Mouse (Mus musculus) liver (tissue): ENCODE results near the gene Idh3b.
A peak's percentile ranks its signal among the peaks of the same experiment; 100 is the strongest.

Experiments
- DNase-seq: peaks from one replicate; pipeline ENCODE4 v3.0.0-alpha.2; 2020; ENCODE audit warnings: mixed read lengths

The Idh3b gene

DNA sequence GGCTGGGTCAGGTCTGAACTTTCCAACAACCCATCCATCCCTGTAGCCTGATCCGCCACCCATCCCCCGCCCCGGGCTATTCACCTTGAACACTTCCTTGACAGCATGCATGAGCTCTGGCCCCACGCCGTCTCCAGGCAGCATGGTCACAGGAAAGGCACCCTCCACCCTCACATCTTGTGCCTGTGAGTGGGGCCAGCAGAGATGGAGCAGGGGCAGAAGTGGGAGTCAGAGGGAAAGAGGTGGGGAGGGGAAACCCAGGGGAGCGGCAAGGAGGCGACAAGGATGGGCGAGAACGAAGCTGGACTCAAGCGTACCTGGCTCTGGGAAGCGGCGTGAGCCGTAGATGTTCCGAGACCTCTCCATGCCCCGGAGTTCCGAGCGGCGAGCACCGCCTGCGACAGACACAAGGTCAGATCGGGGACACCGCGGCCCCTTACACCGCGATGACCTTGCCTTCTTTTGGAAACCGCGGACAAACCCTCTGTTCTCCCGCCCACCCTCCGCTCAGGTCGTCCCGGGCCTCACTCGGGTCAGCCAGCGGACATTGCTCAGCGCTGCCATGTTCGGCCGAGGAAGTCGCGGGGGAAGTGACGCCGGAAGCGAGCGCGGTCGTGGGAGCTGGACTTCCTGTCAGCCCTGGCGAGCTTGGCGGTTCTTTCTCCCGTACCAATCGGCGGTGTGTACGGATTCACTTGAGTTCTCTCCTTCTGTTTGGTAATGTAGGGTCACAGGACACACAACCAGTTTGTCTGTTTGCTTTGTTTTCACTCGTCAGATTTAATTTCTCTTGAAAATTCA lies at the start of gene Idh3b:
TSS of gene Idh3b (minus strand) at position 694 of the 801 bp plus-strand sequence.
- peak; percentile 88 for DNase-seq

DNA sequence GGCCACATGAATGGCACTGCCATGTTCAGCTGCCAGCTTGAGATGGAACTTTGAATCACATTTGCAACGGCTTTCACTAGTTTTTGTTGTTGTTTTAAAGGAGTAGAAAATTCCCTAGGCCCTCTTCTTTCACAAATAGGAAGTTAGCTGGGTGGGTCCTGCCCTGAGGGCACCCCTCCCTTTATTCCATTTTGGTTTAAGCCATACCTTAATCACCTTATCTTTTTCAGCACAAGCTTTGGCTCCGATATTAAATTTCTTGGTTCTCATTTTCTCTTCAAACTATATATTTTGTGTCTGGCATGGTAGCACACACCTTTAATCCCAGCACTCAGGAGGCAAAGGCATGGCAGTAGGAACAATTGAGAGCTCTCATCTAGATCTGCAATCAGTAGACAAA lies 45.2 kb upstream of the Idh3b start:
- no peak for DNase-seq

GRCm38 (mm10) chr2:130327057-130327456 lies 42.7 kb upstream of the Idh3b start:
- DNase-seq, result no peak

- no peak for DNase-seq
Measured at GRCm38 (mm10) chr2:130303014-130303413, 18.7 kb upstream of the Idh3b start.

DNA sequence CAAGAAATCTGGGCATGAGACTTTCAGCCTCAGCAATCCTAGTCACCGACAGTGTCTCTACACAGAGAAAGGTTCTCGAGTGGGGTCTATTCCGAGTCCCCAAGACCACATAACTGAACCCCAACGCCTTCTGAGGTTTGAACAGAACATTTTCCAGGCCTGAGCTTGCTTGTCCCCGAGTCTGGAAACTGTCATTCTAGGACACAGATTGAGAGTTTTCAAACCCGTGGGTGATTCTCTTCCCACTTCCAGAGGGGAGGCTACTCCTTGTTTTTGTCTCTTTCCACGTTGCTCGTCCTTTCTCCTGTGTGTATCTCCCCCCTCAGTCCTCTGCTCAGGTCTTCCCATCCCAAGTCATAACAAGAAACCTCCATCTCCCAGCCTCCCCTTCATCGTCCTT lies 13.2 kb upstream of the Idh3b start:
- DNase-seq, result no peak

GRCm38 (mm10) chr2:130296134-130296745 lies 11.9 kb upstream of the Idh3b start:
- no peak for DNase-seq

DNA sequence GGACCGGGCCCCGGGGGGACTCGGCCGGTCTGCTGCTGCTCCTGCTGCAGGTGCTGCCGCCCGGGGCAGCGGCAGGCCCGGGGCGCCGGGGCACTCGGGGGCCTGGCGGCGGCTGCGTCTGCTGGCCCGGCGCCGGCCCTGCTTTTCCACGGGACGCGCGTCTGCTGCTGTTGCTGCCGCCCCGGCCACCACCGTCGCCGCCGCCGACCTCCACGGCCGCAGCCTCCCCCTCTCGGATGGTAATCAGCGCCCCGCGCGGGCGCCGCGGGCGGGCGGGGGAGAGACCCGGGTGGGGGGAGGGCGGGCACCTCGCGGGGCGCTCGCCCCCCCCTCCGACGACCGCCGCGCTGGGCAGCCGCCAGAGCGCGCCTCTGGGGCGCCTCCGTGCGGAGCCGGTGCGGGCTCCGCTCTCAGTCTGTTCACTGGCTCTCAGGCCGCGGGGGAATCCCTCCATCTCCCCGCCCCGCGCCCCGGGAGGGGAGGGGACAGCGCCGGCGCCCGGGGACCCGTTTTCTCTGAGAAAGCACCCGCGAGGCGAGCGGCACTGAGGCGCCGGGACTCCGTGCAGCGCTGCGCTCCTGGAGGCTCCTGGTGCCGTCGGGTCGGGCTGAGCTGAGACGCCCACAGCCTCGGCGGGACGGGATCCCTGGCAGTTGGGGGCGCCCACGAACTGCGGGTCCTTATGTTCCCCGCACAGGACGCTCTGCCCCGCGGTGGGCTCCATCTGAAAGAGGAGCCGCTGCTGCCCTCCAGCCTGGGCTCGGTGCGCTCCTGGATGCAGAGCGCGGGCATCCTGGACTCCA lies 11.2 kb upstream of the Idh3b start:
- DNase-seq, result no peak

DNA sequence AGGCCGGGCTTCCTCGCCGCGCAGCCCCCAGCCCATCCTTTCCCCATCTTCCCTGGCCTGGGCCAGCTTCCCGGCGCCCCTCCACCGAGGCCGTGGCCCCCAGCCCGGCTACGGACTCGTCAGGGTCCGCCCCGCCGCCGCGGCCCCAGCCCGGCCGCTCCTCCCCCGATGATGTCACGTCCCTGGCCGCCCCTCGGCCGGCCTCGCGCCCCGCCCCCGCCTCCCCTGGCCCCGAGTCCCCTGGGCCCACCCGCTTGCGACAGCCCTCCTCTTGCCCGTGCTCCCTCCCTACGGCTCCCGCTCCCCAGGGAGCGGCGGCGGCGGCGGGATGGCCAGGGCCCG lies 10.6 kb upstream of the Idh3b start, which contains the start of gene Ebf4:
TSS of gene Ebf4 (plus strand) at position 234 of the 342 bp plus-strand sequence.
- peak; percentile 60 for DNase-seq

DNA sequence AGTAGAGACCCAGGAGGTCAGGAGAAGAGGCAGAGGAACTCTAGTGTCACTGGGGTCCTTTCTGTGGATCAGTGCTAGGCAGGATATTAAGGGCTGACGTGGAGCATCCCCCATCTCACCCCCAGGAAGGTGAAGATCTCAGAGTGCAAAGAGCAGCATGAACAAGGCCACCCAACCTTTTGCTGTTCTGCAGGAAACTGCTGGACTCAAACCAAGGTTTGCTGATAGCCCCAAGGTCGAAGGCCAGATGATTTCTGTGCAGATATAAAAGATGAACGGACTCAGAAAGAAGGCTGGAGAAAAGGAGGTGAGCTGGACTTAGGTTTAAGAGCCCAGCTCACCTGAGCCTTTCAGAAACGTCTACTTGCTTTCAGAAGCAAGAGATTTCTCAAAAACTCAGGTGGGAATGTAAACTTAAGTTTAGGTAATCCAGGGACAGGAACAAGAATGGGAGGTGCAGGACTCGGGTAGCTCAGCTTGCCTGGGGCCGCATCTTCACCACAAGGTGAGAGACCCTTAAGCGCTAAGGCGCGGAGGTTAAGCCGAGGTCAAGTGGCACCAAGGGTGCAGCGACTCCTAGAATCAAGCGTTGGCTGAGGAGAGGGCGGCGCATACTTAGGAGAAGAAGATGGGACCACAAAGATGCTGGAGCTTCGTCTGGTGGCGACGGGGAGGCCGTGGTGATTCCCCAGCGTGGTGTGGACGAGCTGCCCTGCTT lies 10.0 kb upstream of the Idh3b start:
- DNase-seq, result no peak

DNA sequence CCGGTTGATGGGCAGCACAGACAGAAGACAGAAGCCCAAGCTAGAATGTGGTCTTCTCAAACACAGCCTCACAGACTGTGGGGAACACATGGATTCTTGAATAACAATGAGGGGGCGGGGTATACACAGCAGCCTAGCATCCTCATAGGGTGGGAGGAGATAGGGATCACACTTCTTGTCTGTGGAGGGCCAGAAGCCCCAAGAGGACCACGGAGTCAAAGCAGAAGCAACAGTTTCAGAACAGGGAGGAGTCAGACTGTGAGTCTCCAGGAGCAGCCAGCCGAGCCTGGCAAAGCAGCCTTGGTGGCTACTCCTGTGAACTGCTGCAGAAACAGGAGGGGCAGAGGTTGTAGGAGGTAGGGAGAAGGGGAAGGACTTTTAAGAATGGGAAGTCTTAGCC lies 9.1 kb upstream of the Idh3b start:
- DNase-seq, result no peak

DNA sequence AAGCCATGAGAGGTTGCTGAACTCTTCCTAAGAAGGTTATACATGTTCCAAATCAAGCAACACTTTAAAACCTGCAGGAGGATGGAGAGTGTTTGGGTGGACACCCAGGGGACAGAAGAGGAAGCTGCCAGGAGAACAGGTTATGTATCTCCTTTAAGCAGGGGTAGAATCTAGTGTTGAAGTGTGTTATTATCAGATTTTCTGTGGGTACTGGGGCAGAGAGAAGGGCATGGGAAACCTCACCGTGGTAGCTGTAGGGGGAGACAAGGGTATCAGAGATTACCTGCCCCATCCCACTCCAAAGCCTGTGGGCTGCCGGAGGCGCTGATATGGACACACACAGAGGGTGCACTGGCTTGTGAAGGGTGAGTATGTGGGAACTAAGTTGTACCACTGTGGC lies 8.7 kb upstream of the Idh3b start:
- DNase-seq, result no peak

DNA sequence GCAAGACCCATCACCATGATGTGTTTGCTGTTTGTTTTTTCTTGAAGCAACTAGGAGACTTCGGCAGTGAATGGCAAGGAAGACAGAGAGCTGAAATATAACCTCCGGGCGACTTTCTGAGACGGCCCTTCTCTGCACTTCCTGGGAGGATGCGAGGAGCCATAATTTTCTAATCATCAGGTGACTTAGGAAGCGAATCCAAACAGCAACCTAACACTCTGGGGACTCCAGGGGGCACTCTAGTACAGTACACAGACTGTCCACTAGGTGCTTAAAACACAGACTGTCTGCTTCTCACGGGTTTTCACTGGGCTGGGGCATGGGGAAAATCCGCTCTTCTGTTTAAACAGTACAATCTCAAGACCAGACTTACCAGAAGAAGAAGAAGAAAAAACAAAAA lies 7.1 kb upstream of the Idh3b start:
- DNase-seq, result peak; percentile 49

DNA sequence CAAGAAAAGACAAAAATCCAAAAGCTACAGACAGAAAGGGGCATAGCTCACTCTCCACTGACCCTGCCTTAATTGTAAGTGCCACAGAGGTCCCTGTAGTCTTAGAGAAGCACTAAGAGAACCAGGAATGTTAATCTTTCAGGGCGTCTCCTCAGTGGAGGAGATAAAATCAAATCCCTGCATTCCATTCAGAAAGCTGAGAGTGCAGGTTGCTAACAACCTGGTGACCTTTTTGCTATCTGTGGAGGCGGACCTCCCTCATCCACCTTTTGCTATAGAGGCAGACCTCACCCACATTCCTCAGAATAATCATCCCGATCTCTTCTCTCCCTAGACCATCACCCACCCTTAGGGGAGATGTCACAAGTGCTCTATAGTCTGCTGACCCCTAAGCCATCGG lies 4.7 kb upstream of the Idh3b start:
- DNase-seq, result no peak

- DNase-seq, result no peak
Measured at GRCm38 (mm10) chr2:130280818-130281217, 3.5 kb downstream of the Idh3b start.

GRCm38 (mm10) chr2:130280224-130280623 lies 4.1 kb downstream of the Idh3b start:
- DNase-seq, result no peak

DNA sequence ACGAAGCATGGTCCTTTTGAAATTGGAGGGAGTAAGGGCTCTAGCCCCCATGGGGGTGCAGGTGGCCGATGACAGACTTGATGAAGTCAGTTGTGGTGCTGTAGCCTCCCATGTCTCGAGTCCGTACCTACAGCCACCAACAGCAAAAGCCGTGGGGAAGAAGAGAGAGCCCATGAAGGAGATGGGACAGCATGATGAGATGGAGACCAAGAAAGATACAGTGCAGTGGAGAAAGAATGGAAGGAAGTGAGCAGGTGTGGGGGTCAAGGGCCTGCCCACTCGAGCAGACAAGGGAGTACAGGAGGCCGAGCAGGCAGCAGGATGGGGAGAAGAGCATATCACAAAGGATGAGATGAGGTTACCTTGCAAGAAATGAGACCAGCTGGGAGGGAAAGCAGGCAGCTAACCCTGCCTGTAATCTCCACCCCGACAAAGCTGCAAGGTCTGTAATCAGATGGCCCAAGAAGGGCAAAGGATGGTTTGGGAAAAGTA lies 4.7 kb downstream of the Idh3b start:
- no peak for DNase-seq

DNA sequence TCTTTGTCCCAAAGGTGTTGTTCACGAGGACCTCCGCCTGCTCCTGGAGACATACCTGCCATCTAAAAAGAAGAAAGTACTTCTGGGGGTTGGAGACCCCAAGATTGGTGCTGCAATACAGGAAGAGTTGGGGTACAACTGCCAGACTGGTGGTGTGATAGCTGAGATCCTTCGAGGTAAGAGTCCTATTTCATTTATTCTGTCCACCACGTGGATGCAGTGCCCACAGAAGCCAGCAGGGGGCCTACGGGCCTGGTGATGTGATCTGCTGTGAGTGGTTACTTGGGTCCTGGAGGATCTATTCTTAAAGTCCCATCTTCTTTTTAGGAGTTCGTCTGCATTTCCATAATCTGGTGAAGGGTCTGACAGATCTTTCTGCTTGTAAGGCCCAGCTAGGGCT lies 8.7 kb downstream of the Idh3b start:
- peak; percentile 85 for DNase-seq

DNA sequence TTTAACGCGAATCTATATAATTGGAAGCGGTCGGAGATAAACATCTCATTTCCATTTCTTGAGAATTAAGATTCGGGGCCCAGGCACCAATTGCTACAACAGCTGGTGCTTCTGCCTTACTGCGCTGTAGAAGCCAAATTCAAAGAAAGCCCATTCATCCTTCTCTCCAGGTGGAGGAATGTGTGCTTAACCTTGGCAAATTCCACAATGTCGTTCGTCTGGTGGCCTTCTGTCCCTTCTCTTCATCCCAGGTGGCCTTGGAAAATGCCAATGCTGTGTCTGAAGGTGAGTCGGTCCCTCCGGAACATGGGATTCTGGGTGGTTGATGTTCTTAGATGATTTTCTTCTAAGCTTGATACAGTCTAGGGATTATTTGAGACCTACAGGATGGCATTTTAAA lies 9.5 kb downstream of the Idh3b start:
- DNase-seq, result no peak

DNA sequence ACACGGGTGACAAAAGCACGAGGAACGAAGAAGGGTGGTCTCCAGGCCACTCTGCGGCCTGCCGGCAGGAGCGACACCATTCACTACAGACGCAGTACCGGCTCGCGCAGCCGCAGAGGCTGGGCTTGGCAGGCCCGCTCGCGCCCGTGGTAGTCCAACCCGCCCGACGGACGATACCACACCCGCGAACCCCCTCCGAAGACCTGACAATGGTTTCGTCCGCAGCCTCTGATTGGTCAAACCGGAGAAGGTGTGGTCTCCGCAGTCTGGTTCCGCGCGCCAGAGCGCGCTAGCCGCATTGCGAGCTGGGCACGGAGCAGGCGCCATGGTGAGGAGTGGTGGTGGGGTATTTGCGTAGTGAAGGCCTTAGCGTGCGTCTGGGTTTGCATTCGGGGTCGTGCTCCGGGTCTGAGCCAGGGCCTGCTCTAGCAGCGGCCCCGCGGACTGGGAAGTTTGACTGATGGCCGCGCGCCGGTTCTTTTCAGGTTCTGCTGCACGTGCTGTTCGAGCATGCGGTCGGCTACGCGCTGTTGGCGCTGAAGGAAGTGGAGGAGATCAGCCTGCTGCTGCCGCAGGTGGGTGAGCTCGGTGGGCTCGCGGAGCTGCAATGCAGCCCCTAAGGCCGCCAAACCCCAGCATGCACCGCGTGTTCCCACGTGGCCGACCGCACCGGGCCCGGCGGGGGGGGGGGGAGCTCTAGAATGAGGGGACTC lies 10.0 kb downstream of the Idh3b start, which contains the start of gene Nop56:
TSS of gene Nop56 (plus strand) at position 282 of the 713 bp plus-strand sequence.
- peak; percentile 99 for DNase-seq

- DNase-seq, result peak; percentile 41
Measured at GRCm38 (mm10) chr2:130273732-130274131, 10.6 kb downstream of the Idh3b start.

- DNase-seq, result no peak
Measured at GRCm38 (mm10) chr2:130268074-130268473, 16.3 kb downstream of the Idh3b start.

DNA sequence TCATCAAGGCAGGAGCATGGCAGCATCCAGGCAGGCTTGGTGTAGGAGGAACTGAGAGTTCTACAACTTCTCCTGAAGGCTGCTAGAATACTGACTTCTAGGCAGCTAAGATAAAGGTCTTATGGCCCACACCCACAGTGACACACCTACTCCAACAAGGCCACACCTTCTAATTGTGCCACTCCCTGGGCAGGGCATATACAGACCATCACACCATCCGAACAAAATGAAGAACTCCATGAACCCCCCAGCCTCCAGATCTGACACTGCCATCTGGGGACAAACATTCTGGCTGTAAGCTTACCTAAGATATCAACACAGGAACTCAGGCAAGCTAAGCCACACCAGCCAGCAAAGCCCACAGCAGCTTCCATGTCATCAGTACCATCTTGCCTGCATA lies 18.8 kb downstream of the Idh3b start:
- peak; percentile 65 for DNase-seq
